Mouse (Mus musculus) liver, adult 2 months (tissue): ENCODE measurements around the gene Hoxb3. TPM values are rescaled to one million over a fixed set of nuclear protein-coding genes. Genes with fewer than 3 reads are reported as not detected.

Experiments used
- DNase-seq: peaks from one replicate; pipeline ENCODE4 v3.0.0-alpha.2; 2011; ENCODE audit warnings: low read depth, low spot score; ENCODE audit errors: extremely low read depth
- H3K27ac ChIP-seq: fragments of 200-500 bp; replicated peaks from 2 replicates; pipeline ENCODE4 v1.5.1; 2012; ENCODE audit warnings: low read depth, mild to moderate bottlenecking, control low read depth, inconsistent platforms, low read length; ENCODE audit not compliant: insufficient read depth
- H3K27me3 ChIP-seq: fragments of 200-500 bp; 2 replicates; pipeline ENCODE4 v1.6.1; 2012; ENCODE audit warnings: mild to moderate bottlenecking, moderate library complexity, low read length, inconsistent platforms; ENCODE audit not compliant: control insufficient read depth, insufficient read depth
- H3K36me3 ChIP-seq: fragments of 200-500 bp; 2 replicates; pipeline ENCODE4 v1.6.1; 2012; ENCODE audit warnings: low read length, inconsistent platforms; ENCODE audit not compliant: control insufficient read depth, insufficient read depth
- H3K4me1 ChIP-seq: fragments of 200-500 bp; 2 replicates; pipeline ENCODE4 v1.6.1; 2011; ENCODE audit warnings: low read length; ENCODE audit not compliant: control insufficient read depth, insufficient read depth
- H3K4me3 ChIP-seq: fragments of 200-500 bp; 2 replicates; pipeline ENCODE4 v1.5.1; 2011; ENCODE audit warnings: low read depth, mild to moderate bottlenecking, control low read depth, low read length, moderate library complexity; ENCODE audit not compliant: insufficient read depth
- H3K79me2 ChIP-seq: fragments of 200-500 bp; 2 replicates; pipeline ENCODE4 v1.6.1; 2012; ENCODE audit warnings: inconsistent platforms, mild to moderate bottlenecking, low read length, moderate library complexity; ENCODE audit not compliant: control insufficient read depth, insufficient read depth
- H3K9ac ChIP-seq: fragments of 200-500 bp; 2 replicates; pipeline ENCODE4 v1.6.1; 2012; ENCODE audit warnings: low read depth, mild to moderate bottlenecking, control low read depth, inconsistent platforms, low read length
- CTCF ChIP-seq: fragments of 200-500 bp; IDR thresholded peaks from 2 replicates; pipeline ENCODE4 v1.5.1; 2011; ENCODE audit warnings: low read depth, low read length, control low read depth
- POLR2A ChIP-seq: fragments of 200-500 bp; IDR thresholded peaks from 2 replicates; pipeline ENCODE4 v1.6.1; 2011; ENCODE audit warnings: low read length, control low read depth; ENCODE audit not compliant: insufficient read depth; ENCODE audit errors: extremely low read depth
- WGBS: fragments of 180-500 bp; shearing (Covaris S2); methylation state at CpG from one replicate; pipeline ENCODE4 v1.1.7; 2018; 5-methylcytosine and 5-hydroxymethylcytosine counted together
- polyA plus RNA-seq: library from polyadenylated mRNA; depleted of rRNA; stranded (reverse); fragments of >200 nt; gene quantifications from 2 replicates; pipeline ENCODE4 v1.2.3, GENCODE M21; 2012
- total RNA-seq: library from RNA; depleted of rRNA; stranded (reverse); fragments of >200 nt; gene quantifications from 2 replicates; pipeline ENCODE4 v1.2.3, GENCODE M21; 2014

Hoxb3 gene
- total and polyA plus RNA-seq, 2 experiments = 0.18 to 0.48 TPM

DNA sequence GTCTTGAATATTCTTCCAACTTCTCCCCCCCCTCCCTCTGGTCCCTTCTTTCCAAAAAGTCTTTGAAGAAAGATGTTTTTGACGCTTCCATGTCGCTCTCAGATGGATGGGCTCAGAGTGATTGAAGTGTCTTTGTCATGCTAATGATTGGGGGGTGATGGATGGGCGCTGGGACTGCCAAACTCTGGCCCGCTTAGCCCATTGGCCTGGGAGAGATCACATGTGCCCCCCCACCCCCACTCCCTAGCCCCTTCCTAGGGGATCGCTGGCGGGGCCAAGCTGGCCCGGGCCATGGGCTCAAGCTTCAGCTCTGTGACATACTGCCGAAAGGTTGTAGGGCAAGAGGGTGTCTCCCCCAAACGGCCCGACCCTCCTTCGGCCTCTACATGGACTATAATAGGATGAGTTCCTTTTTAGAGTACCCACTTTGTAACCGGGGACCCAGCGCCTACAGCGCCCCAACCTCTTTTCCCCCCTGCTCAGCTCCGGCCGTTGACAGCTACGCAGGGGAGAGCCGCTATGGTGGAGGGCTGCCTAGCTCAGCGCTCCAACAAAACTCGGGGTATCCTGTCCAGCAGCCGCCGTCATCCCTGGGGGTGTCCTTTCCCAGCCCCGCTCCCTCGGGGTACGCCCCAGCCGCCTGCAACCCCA is 42.4 kb downstream of the Hoxb3 start, which contains the start of gene Hoxb1:
TSS of gene Hoxb1 (plus strand) at position 312 of the 651 bp plus-strand sequence.
- WGBS = 15% methylated on average over 26 of the region's 26 CpGs
- H3K27ac ChIP-seq = no peak within 1 kb of the TSS
- DNase-seq = no peak
- TF ChIP-seq POLR2A = no peak
- TF ChIP-seq CTCF = no peak
- H3K9ac ChIP-seq = no peak within 1 kb of the TSS
- H3K27me3 ChIP-seq = peaks cover 15% of the 10 kb centered on the region
- no peak within 1 kb of the TSS for H3K4me3 ChIP-seq
- no peaks in the 10 kb centered on the region for H3K36me3 ChIP-seq
- H3K4me1 ChIP-seq = no peaks in the 10 kb centered on the region
- no peaks in the 10 kb centered on the region for H3K79me2 ChIP-seq

GRCm38 (mm10) chr11:96366092-96367041 is 43.2 kb downstream of the Hoxb3 start:
- Histone ChIP-seq H3K4me1 (no peaks in the 10 kb centered on the region), H3K9ac (no peak overlapping the region), H3K27me3 (peaks cover 15% of the 10 kb centered on the region), H3K79me2 (no peaks in the 10 kb centered on the region), H3K27ac (no peak overlapping the region), H3K36me3 (no peaks in the 10 kb centered on the region), H3K4me3 (no peak overlapping the region)
- TF ChIP-seq POLR2A (no peak), CTCF (no peak)
- DNase-seq = no peak
- WGBS = 10% methylated on average over 47 of the region's 47 CpGs

GRCm38 (mm10) chr11:96367141-96367540 is 44.0 kb downstream of the Hoxb3 start:
- Histone ChIP-seq H3K79me2 (no peaks in the 10 kb centered on the region), H3K36me3 (no peaks in the 10 kb centered on the region), H3K4me1 (no peaks in the 10 kb centered on the region), H3K27ac (no peak overlapping the region), H3K4me3 (no peak overlapping the region), H3K9ac (no peak overlapping the region), H3K27me3 (peaks cover 15% of the 10 kb centered on the region)
- WGBS = 29% methylated on average over 6 of the region's 6 CpGs
- no peak for DNase-seq
- no peak for TF ChIP-seq POLR2A
- no peak for TF ChIP-seq CTCF

GRCm38 (mm10) chr11:96368686-96369085 is 45.6 kb downstream of the Hoxb3 start:
- no peaks in the 10 kb centered on the region for H3K4me1 ChIP-seq
- TF ChIP-seq POLR2A = no peak
- no peak for TF ChIP-seq CTCF
- no peak overlapping the region for H3K9ac ChIP-seq
- no peaks in the 10 kb centered on the region for H3K36me3 ChIP-seq
- H3K27me3 ChIP-seq = peaks cover 19% of the 10 kb centered on the region
- no peaks in the 10 kb centered on the region for H3K79me2 ChIP-seq
- no peak for DNase-seq
- 18% methylated on average over 5 of the region's 5 CpGs for WGBS
- no peak overlapping the region for H3K4me3 ChIP-seq
- no peak overlapping the region for H3K27ac ChIP-seq

DNA sequence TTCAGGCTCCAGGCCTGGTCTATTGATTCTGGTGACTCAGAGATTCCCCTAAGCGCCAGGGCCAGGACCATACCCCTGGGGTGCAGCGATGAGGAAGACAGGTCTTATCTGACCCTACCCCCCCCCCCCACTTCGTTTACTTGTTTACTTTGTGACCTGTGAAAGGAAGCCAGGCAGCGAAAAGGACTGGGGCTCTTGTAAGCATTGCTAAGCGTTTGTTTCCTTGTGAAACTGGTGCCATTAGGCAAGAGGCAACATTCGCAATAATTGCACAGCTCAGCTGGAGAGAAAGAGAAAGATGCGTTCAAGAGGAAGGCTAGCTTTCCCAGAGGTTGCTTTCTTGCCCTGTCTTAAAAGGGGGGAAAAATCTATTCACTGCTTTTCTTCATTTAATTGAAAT is 46.0 kb downstream of the Hoxb3 start:
- Histone ChIP-seq H3K36me3 (no peaks in the 10 kb centered on the region), H3K79me2 (no peaks in the 10 kb centered on the region), H3K9ac (no peak overlapping the region), H3K4me1 (no peaks in the 10 kb centered on the region), H3K27ac (no peak overlapping the region), H3K4me3 (no peak overlapping the region), H3K27me3 (peaks cover 19% of the 10 kb centered on the region)
- no peak for TF ChIP-seq CTCF
- TF ChIP-seq POLR2A = no peak
- no peak for DNase-seq
- 25% methylated on average over 7 of the region's 7 CpGs for WGBS

- Histone ChIP-seq H3K27me3 (peaks cover 11% of the 10 kb centered on the region), H3K27ac (no peak overlapping the region), H3K4me3 (no peak overlapping the region), H3K9ac (no peak overlapping the region), H3K79me2 (no peaks in the 10 kb centered on the region), H3K4me1 (no peaks in the 10 kb centered on the region), H3K36me3 (no peaks in the 10 kb centered on the region)
- 35% methylated on average over 3 of the region's 3 CpGs for whole genome bisulfite sequencing
- TF ChIP-seq CTCF (no peak), POLR2A (no peak)
- no peak for DNase-seq
These were observed 48.6 kb downstream of the Hoxb3 start for GRCm38 (mm10) chr11:96371726-96372125.
